ENCODE assay signal across 18 mouse cellular contexts in the genomic region with DNA sequence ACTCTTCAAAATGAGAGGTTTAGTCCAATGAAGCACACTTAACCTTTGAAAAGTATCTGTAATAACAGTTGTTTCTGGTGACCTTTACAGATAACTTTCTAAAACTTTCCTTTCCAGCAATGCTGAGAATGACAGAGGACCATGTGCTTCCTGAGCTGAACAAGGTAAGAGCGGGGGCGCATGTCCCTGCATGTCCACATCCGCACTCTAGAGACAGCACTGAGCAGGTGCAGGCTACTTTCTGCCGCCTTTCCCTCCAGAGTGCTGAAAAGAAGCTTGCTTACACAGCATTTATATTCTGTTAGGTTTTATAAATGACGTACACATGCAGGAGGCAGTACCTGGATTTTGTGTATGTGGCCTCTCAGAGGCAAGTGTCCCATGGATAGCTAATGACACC. TPM values are rescaled to one million over a fixed set of nuclear protein-coding genes. Genes with fewer than 3 reads are reported as not detected.
DNase-seq lines count a peak whose midpoint lies in the region; ATAC-seq and TF ChIP-seq lines count a peak whose summit lies in the region.
"Had no signal": no experiment of that assay in that cellular context is flagged by ENCODE, and none has a peak within 500 bp of the region (broad histone marks: within the 10 kb centered on the region; RNA-seq: fewer than 3 reads in every experiment).

No protein-coding gene starts in this region.

- no peaks in the 10 kb centered on the region for H3K27me3 ChIP-seq in intestine, postnatal 0 days (replicated peaks; ENCODE audit: control insufficient read depth, insufficient read depth, low read length)
- H3K27me3 ChIP-seq in intestine, embryonic 15.5 days (replicated peaks), result no peaks in the 10 kb centered on the region
- no peaks in the 10 kb centered on the region for H3K27me3 ChIP-seq in ES-Bruce4 (ENCODE audit: control insufficient read depth, insufficient read depth, low read length, poor library complexity, severe bottlenecking)
- H3K27me3 ChIP-seq in embryonic facial prominence, embryonic 14.5 days (replicated peaks; ENCODE audit: control insufficient read depth, insufficient read depth, low read length), result no peaks in the 10 kb centered on the region
- H3K27me3 ChIP-seq: liver, embryonic 13.5 days had no signal

- no peak overlapping the region for H3K4me3 ChIP-seq in intestine, postnatal 0 days (ENCODE audit: low read depth, low read length)
- H3K4me3 ChIP-seq in intestine, embryonic 15.5 days (replicated peaks), result no peak overlapping the region
- H3K4me3 ChIP-seq in ES-Bruce4 (ENCODE audit: low read depth, low read length), result no peak overlapping the region
- H3K4me3 ChIP-seq in embryonic facial prominence, embryonic 14.5 days (ENCODE audit: low read depth, low read length), result no peak overlapping the region
- H3K4me3 ChIP-seq: gastrocnemius, adult 2 months; hindbrain, embryonic 10.5 days; left cerebral cortex, adult 2 months; liver, embryonic 13.5 days; midbrain, embryonic 10.5 days had no signal

- no peak overlapping the region for H3K27ac ChIP-seq in intestine, postnatal 0 days (ENCODE audit: low read depth, low read length)
- H3K27ac ChIP-seq in intestine, embryonic 15.5 days, result no peak overlapping the region
- no peak overlapping the region for H3K27ac ChIP-seq in ES-Bruce4 (ENCODE audit: insufficient read depth, low read length)
- H3K27ac ChIP-seq in embryonic facial prominence, embryonic 14.5 days (replicated peaks; ENCODE audit: low read depth, low read length), result no peak overlapping the region
- H3K27ac ChIP-seq: gastrocnemius, adult 2 months; hindbrain, embryonic 10.5 days; left cerebral cortex, adult 2 months; liver, embryonic 13.5 days; midbrain, embryonic 10.5 days had no signal

- no peak overlapping the region for H3K9ac ChIP-seq in intestine, postnatal 0 days (ENCODE audit: low read depth, low read length)
- H3K9ac ChIP-seq in intestine, embryonic 15.5 days, result no peak overlapping the region
- H3K9ac ChIP-seq in ES-Bruce4 (ENCODE audit: low read depth, poor library complexity, severe bottlenecking), result no peak overlapping the region
- no peak overlapping the region for H3K9ac ChIP-seq in embryonic facial prominence, embryonic 14.5 days (ENCODE audit: low read depth, low read length)
- H3K9ac ChIP-seq: liver, embryonic 13.5 days had no signal

- no peak for TF ChIP-seq POLR2A in ES-Bruce4 (IDR thresholded peaks at IDR 0.05; ENCODE audit: insufficient read depth, low read length)

- H3K4me2 ChIP-seq in intestine, postnatal 0 days (replicated peaks; ENCODE audit: low read depth), result no peak overlapping the region
- no peak overlapping the region for H3K4me2 ChIP-seq in intestine, embryonic 15.5 days (replicated peaks)
- H3K4me2 ChIP-seq in embryonic facial prominence, embryonic 14.5 days (ENCODE audit: low read depth, low read length), result no peak overlapping the region
- H3K4me2 ChIP-seq: liver, embryonic 13.5 days had no signal

- no peaks in the 10 kb centered on the region for H3K4me1 ChIP-seq in intestine, postnatal 0 days (replicated peaks; ENCODE audit: control insufficient read depth, insufficient read depth, low read length)
- H3K4me1 ChIP-seq in intestine, embryonic 15.5 days (replicated peaks), result no peaks in the 10 kb centered on the region
- no peaks in the 10 kb centered on the region for H3K4me1 ChIP-seq in ES-Bruce4 (ENCODE audit: control insufficient read depth, insufficient read depth, low read length)
- H3K4me1 ChIP-seq in embryonic facial prominence, embryonic 14.5 days (ENCODE audit: control insufficient read depth, insufficient read depth, low read length), result no peaks in the 10 kb centered on the region
- H3K4me1 ChIP-seq: hindbrain, embryonic 10.5 days; liver, embryonic 13.5 days; midbrain, embryonic 10.5 days had no signal

- 91% methylated on average over 5 of the region's 5 CpGs for WGBS in intestine, postnatal 0 days
- 90% methylated on average over 5 of the region's 5 CpGs for WGBS in intestine, embryonic 15.5 days
- 91% methylated on average over 5 of the region's 5 CpGs for WGBS in embryonic facial prominence, embryonic 14.5 days

- H3K9me3 ChIP-seq in intestine, postnatal 0 days (ENCODE audit: control insufficient read depth), result no peaks in the 10 kb centered on the region
- H3K9me3 ChIP-seq in intestine, embryonic 15.5 days, result no peaks in the 10 kb centered on the region
- H3K9me3 ChIP-seq in ES-Bruce4 (replicated peaks; ENCODE audit: control insufficient read depth, insufficient read depth, low read length, poor library complexity, severe bottlenecking), result no peaks in the 10 kb centered on the region
- no peaks in the 10 kb centered on the region for H3K9me3 ChIP-seq in embryonic facial prominence, embryonic 14.5 days (ENCODE audit: control insufficient read depth, low read length)
- H3K9me3 ChIP-seq: hindbrain, embryonic 10.5 days; liver, embryonic 13.5 days; midbrain, embryonic 10.5 days had no signal

- H3K36me3 ChIP-seq in intestine, postnatal 0 days (ENCODE audit: control insufficient read depth, insufficient read depth), result peaks cover 66% of the 10 kb centered on the region
- H3K36me3 ChIP-seq in intestine, embryonic 15.5 days, result peaks cover 29% of the 10 kb centered on the region
- peaks cover 12% of the 10 kb centered on the region for H3K36me3 ChIP-seq in ES-Bruce4 (ENCODE audit: control insufficient read depth, insufficient read depth, low read length, poor library complexity, severe bottlenecking)
- H3K36me3 ChIP-seq in embryonic facial prominence, embryonic 14.5 days (ENCODE audit: control insufficient read depth, insufficient read depth, low read length), result peaks cover 78% of the 10 kb centered on the region

- no peak for ATAC-seq in intestine, postnatal 0 days
- ATAC-seq in intestine, embryonic 15.5 days, result no peak
- no peak for ATAC-seq in embryonic facial prominence, embryonic 14.5 days (ENCODE audit: low read depth)
- ATAC-seq: intestine, embryonic 16.5 days had no signal

- TF ChIP-seq CTCF in intestine, postnatal 0 days (IDR thresholded peaks at IDR 0.05; ENCODE audit: low read depth), result peak; percentile 39
- peak; percentile 48 for TF ChIP-seq CTCF in ES-Bruce4 (IDR thresholded peaks at IDR 0.05; ENCODE audit: low read depth, low read length)

- TF ChIP-seq EP300 in ES-Bruce4 (IDR thresholded peaks at IDR 0.05; ENCODE audit: insufficient read depth, low read depth, low read length), result peak; percentile 47; the same call in 1 of the 2 replicates

- DNase-seq in 416B (ENCODE audit: low read depth), result peak; percentile 13
- DNase-seq in embryonic facial prominence, embryonic 14.5 days (ENCODE audit: low spot score), result peak; percentile 13
- no peak for DNase-seq in ovary, postnatal 10 days (ENCODE audit: low spot score)
- DNase-seq in thymus, postnatal 0 days (ENCODE audit: low spot score), result no peak
- DNase-seq: adrenal gland, adult 2 months; cerebellum, adult 11 months; cerebellum, postnatal 14 days; gastrocnemius, adult 2 months; kidney, postnatal 10 days; liver, embryonic 13.5 days; right cerebral cortex, postnatal 4 days had no signal

RNA-seq across cellular contexts. Expression of gene Anapc4, which starts 21.9 kb away (rescaled TPM):
- 30.2 and 37.5 TPM in 2 replicates for polyA plus RNA-seq in intestine, postnatal 0 days (2015; fragmentation: Nextera tagmentation; extraction: Ambion mirVana)
- polyA plus RNA-seq in intestine, embryonic 15.5 days (2015; fragmentation: Nextera tagmentation; extraction: Ambion mirVana), result 73.8 and 78.8 TPM in 2 replicates
- polyA plus RNA-seq in ES-Bruce4 (2011; ENCODE audit: insufficient read depth, insufficient read length, low read depth, missing spikeins), result 67.2 and 72.1 TPM in 2 replicates
- 103 and 118 TPM in 2 replicates for polyA plus RNA-seq in embryonic facial prominence, embryonic 14.5 days (2014; fragmentation: Nextera tagmentation; extraction: Ambion mirVana)
- 62.5 and 64.7 TPM in 2 replicates for polyA plus RNA-seq in thymus, postnatal 0 days (2015; fragmentation: Nextera tagmentation; extraction: Ambion mirVana)

Comparison
In these comparisons a context has a peak if more than half of its experiments do, and no peak if none do; other contexts are left out.
1. DNase-seq: peak in 416B (single experiment) and embryonic facial prominence, embryonic 14.5 days (single experiment); none in ovary, postnatal 10 days (single experiment) and thymus, postnatal 0 days (single experiment).